Comparison of ENCODE assay signal across 11 mouse cellular contexts in genomic region chr13:107838126-107838715, GRCm38 (mm10).
DNase-seq lines count a peak whose midpoint lies in the region; ATAC-seq and TF ChIP-seq lines count a peak whose summit lies in the region.
"Had no signal": no experiment of that assay in that cellular context is flagged by ENCODE, and none has a peak within 500 bp of the region (broad histone marks: within the 10 kb centered on the region; RNA-seq: fewer than 3 reads in every experiment).

No protein-coding gene starts in this region.

- peaks cover 65% of the 10 kb centered on the region for H3K4me1 ChIP-seq in neural tube, embryonic 13.5 days (replicated peaks)
- peaks cover 37% of the 10 kb centered on the region for H3K4me1 ChIP-seq in neural tube, embryonic 15.5 days
- H3K4me1 ChIP-seq in small intestine, adult 2 months (ENCODE audit: control insufficient read depth, insufficient read depth, insufficient read length, low read length): peaks cover 14% of the 10 kb centered on the region
- H3K4me1 ChIP-seq: limb, embryonic 15.5 days had no signal

- no peak for TF ChIP-seq CTCF in small intestine, adult 2 months (IDR thresholded peaks at IDR 0.05; ENCODE audit: extremely low read depth, insufficient read length, insufficient replicate concordance, low read depth, low read length)

- WGBS in neural tube, embryonic 13.5 days: 70% methylated on average over 9 of the region's 9 CpGs
- WGBS in neural tube, embryonic 15.5 days: 59% methylated on average over 9 of the region's 9 CpGs
- WGBS in small intestine, adult 2 months: 38% methylated on average over 9 of the region's 9 CpGs

- H3K36me3 ChIP-seq in neural tube, embryonic 13.5 days: no peaks in the 10 kb centered on the region
- no peaks in the 10 kb centered on the region for H3K36me3 ChIP-seq in neural tube, embryonic 15.5 days
- H3K36me3 ChIP-seq in small intestine, adult 2 months (ENCODE audit: control insufficient read depth, insufficient read depth, low read length): no peaks in the 10 kb centered on the region
- H3K36me3 ChIP-seq: forebrain, embryonic 15.5 days; hindbrain, embryonic 15.5 days; limb, embryonic 15.5 days had no signal

- no peaks in the 10 kb centered on the region for H3K27me3 ChIP-seq in neural tube, embryonic 13.5 days
- no peaks in the 10 kb centered on the region for H3K27me3 ChIP-seq in neural tube, embryonic 15.5 days (replicated peaks)
- no peaks in the 10 kb centered on the region for H3K27me3 ChIP-seq in small intestine, adult 2 months (ENCODE audit: control insufficient read depth, insufficient read depth, low read length)
- H3K27me3 ChIP-seq: forebrain, embryonic 15.5 days; hindbrain, embryonic 15.5 days; limb, embryonic 15.5 days had no signal

- H3K4me3 ChIP-seq in neural tube, embryonic 13.5 days: no peak overlapping the region
- H3K4me3 ChIP-seq in neural tube, embryonic 15.5 days (replicated peaks): no peak overlapping the region
- peak overlapping the region; percentile 45 for H3K4me3 ChIP-seq in small intestine, adult 2 months (ENCODE audit: low read depth, low read length)
- H3K4me3 ChIP-seq: forebrain, embryonic 15.5 days; hindbrain, embryonic 15.5 days; limb, embryonic 15.5 days had no signal

- no peak for TF ChIP-seq POLR2A in small intestine, adult 2 months (IDR thresholded peaks at IDR 0.05; ENCODE audit: low read depth, low read length)

- no peaks in the 10 kb centered on the region for H3K9me3 ChIP-seq in neural tube, embryonic 13.5 days
- H3K9me3 ChIP-seq in neural tube, embryonic 15.5 days (replicated peaks): no peaks in the 10 kb centered on the region
- H3K9me3 ChIP-seq: forebrain, embryonic 15.5 days; hindbrain, embryonic 15.5 days; limb, embryonic 15.5 days had no signal

- H3K4me2 ChIP-seq in neural tube, embryonic 13.5 days: no peak overlapping the region; the same call in 1 of the 2 replicates
- H3K4me2 ChIP-seq in neural tube, embryonic 15.5 days: no peak overlapping the region
- H3K4me2 ChIP-seq: forebrain, embryonic 15.5 days; hindbrain, embryonic 15.5 days; limb, embryonic 15.5 days had no signal

- H3K9ac ChIP-seq in neural tube, embryonic 13.5 days: no peak overlapping the region
- no peak overlapping the region for H3K9ac ChIP-seq in neural tube, embryonic 15.5 days (replicated peaks)
- H3K9ac ChIP-seq: forebrain, embryonic 15.5 days; hindbrain, embryonic 15.5 days; limb, embryonic 15.5 days had no signal

- peak; percentile 42 for ATAC-seq in neural tube, embryonic 13.5 days (ENCODE audit: low read depth)
- no peak for ATAC-seq in neural tube, embryonic 15.5 days (ENCODE audit: low FRiP score)
- peak; percentile 92 to 95 for ATAC-seq in hematopoietic stem cell, adult 5-6 weeks (replicated peaks in 1 of 2; ENCODE audit: insufficient read depth in 1 of 2, low FRiP score in 2 of 2, low TSS enrichment in 1 of 2, low read depth in 1 of 2, poor library complexity in 2 of 2, severe bottlenecking in 2 of 2)
- ATAC-seq: forebrain, embryonic 15.5 days had no signal

- peak overlapping the region; percentile 5; the same call in 1 of the 2 replicates for H3K27ac ChIP-seq in neural tube, embryonic 13.5 days (replicated peaks)
- no peak overlapping the region for H3K27ac ChIP-seq in neural tube, embryonic 15.5 days (replicated peaks)
- H3K27ac ChIP-seq in small intestine, adult 2 months (ENCODE audit: insufficient read depth, low read depth, low read length): peak overlapping the region; percentile 14; the same call in 1 of the 2 replicates
- H3K27ac ChIP-seq: forebrain, embryonic 15.5 days; limb, embryonic 15.5 days had no signal

- peak; percentile 72 for DNase-seq in lung, adult 18-20 months
- no peak for DNase-seq in adrenal gland, postnatal 25 days
- DNase-seq in adrenal gland, adult 8-10 months: no peak
- DNase-seq: cerebellum, postnatal 25 days had no signal

Comparison
In these comparisons a context has a peak if more than half of its experiments do, and no peak if none do; other contexts are left out.
1. DNase-seq: peak in lung, adult 18-20 months (2 of 2); none in adrenal gland, postnatal 25 days (single experiment) and adrenal gland, adult 8-10 months (single experiment).